Mouse (Mus musculus): ENCODE measurements at regions not wholly inside any gene's neighbourhood (a gene's known extent, or its start where the extent isn't known, plus 50 kb on each side); places are given as distances from the start of the nearest gene placed in this dataset.
A peak's percentile ranks its signal among the peaks of the same experiment; 100 is the strongest.

GRCm38 (mm10) chr3:39062415-39062814, 175.7 kb downstream of the Fat4 start:
- no peak for DNase-seq

GRCm38 (mm10) chr3:39065457-39065856, 178.7 kb downstream of the Fat4 start:
- DNase-seq: no peak

- no peak for DNase-seq
Observed at GRCm38 (mm10) chr3:39069011-39069410, 182.3 kb downstream of the Fat4 start.

GRCm38 (mm10) chr3:39082678-39083270, 196.0 kb downstream of the Fat4 start:
- no peak for DNase-seq

GRCm38 (mm10) chr3:39088948-39089347, 202.2 kb downstream of the Fat4 start:
- no peak for DNase-seq

- no peak for DNase-seq
Observed at GRCm38 (mm10) chr3:39102324-39102723, 215.6 kb downstream of the Fat4 start.

GRCm38 (mm10) chr3:39109756-39110392, 223.1 kb downstream of the Fat4 start:
- no peak for DNase-seq

GRCm38 (mm10) chr3:39114056-39114455, 227.3 kb downstream of the Fat4 start:
- DNase-seq: peak; percentile 14

- DNase-seq: no peak
Observed at GRCm38 (mm10) chr3:39114826-39115225, 228.1 kb downstream of the Fat4 start.

- no peak for DNase-seq
Observed at GRCm38 (mm10) chr3:39115441-39115840, 228.7 kb downstream of the Fat4 start.

GRCm38 (mm10) chr3:39122250-39122649, 235.5 kb downstream of the Fat4 start:
- no peak for DNase-seq

GRCm38 (mm10) chr3:39130532-39130931, 243.8 kb downstream of the Fat4 start:
- no peak for DNase-seq

GRCm38 (mm10) chr3:39165006-39165667, 278.4 kb downstream of the Fat4 start:
- no peak for DNase-seq

- no peak for DNase-seq
Observed at GRCm38 (mm10) chr3:39182646-39183045, 295.9 kb downstream of the Fat4 start.

- DNase-seq: no peak
Observed at GRCm38 (mm10) chr3:39195102-39195501, 308.4 kb downstream of the Fat4 start.

GRCm38 (mm10) chr3:39202662-39203061, 315.9 kb downstream of the Fat4 start:
- DNase-seq: no peak

- DNase-seq: no peak
Observed at GRCm38 (mm10) chr3:39208651-39209050, 321.9 kb downstream of the Fat4 start.

GRCm38 (mm10) chr3:39209382-39210165, 322.8 kb downstream of the Fat4 start:
- DNase-seq: no peak

GRCm38 (mm10) chr3:39211670-39212069, 324.9 kb downstream of the Fat4 start:
- no peak for DNase-seq

GRCm38 (mm10) chr3:39220011-39220706, 333.4 kb downstream of the Fat4 start:
- peak; percentile 56 for DNase-seq

GRCm38 (mm10) chr3:39220707-39221034, 333.9 kb downstream of the Fat4 start:
- peak; percentile 4 for DNase-seq

GRCm38 (mm10) chr3:39222059-39222458, 335.3 kb downstream of the Fat4 start:
- DNase-seq: no peak

Data from adrenal gland, adult 2 months (tissue).